Mouse (Mus musculus) cerebral cortex, adult 2 months (tissue): ENCODE results near the gene Sema4c.

Experiments
- WGBS: fragments of 180-500 bp; shearing (Covaris S2); methylation state at CpG from one replicate; pipeline ENCODE4 v1.1.7; 2018; 5-methylcytosine and 5-hydroxymethylcytosine counted together

Sema4c gene

DNA sequence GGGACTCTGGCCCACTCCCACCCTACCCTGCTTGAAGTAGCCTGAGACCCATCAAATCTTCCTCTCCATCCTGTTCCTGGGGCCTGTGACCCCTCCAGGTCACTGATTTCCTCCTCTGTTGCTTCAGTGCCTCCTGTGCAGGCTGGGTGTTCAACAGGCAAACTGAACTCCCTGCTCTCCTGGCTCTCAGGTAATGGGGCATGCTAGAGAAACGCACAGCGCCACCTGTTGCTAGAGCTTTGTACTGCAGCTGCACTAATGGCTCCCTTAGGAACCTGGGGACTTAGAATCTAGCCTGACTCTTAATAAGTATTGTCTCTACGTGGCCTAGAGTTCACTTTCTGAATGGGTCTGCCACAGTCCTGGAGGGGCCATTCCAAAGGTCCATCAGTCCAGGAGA lies 56.9 kb downstream of the Sema4c start:
- 9% methylated on average over 3 of the region's 3 CpGs for WGBS
